Mouse (Mus musculus): ENCODE data around the gene Fgf15.

GRCm38 (mm10) chr7:144873160-144873559 is 23.2 kb upstream of the Fgf15 start:
- TF ChIP-seq CTCF (IDR thresholded peaks at IDR 0.05; ENCODE audit: extremely low read depth, insufficient read length, insufficient replicate concordance, low read depth, low read length) (no peak), POLR2A (IDR thresholded peaks at IDR 0.05; ENCODE audit: low read depth, low read length) (no peak)
